Mouse (Mus musculus): ENCODE measurements around the gene Sept1. TPM values are rescaled to one million over a fixed set of nuclear protein-coding genes. Genes with fewer than 3 reads are reported as not detected.
"Not testable (repeated sequence)": the region's sequence is repeated elsewhere in the genome, so short reads cannot be mapped to it uniquely, and the experiment has no call there.

The Sept1 gene
- polyA plus RNA-seq, 1 experiment from 2014 or later = 39.7 TPM

GRCm38 (mm10) chr7:127185601-127186000, 47.3 kb downstream of the Sept1 start:
- no peak for ATAC-seq (ENCODE audit: insufficient number of reproducible peaks, insufficient read depth, low FRiP score, low TSS enrichment)
- WGBS = 63% methylated on average over 3 of the region's 3 CpGs
- Histone ChIP-seq H3K27me3 (no peaks in the 10 kb centered on the region), H3K27ac (no peak overlapping the region), H3K4me3 (no peak overlapping the region), H3K9me3 (no peaks in the 10 kb centered on the region), H3K4me2 (replicated peaks) (no peak overlapping the region), H3K9ac (no peak overlapping the region), H3K36me3 (no peaks in the 10 kb centered on the region), H3K4me1 (no peaks in the 10 kb centered on the region)

GRCm38 (mm10) chr7:127184720-127185119, 48.2 kb downstream of the Sept1 start:
- H3K4me2 ChIP-seq (replicated peaks) = no peak overlapping the region
- no peak overlapping the region for H3K4me3 ChIP-seq
- no peaks in the 10 kb centered on the region for H3K9me3 ChIP-seq
- H3K9ac ChIP-seq = no peak overlapping the region
- no peak overlapping the region for H3K27ac ChIP-seq
- no peaks in the 10 kb centered on the region for H3K4me1 ChIP-seq
- WGBS = 17% methylated on average over 1 of the region's 1 CpGs
- H3K27me3 ChIP-seq = no peaks in the 10 kb centered on the region
- ATAC-seq (ENCODE audit: insufficient number of reproducible peaks, insufficient read depth, low FRiP score, low TSS enrichment) = no peak
- no peaks in the 10 kb centered on the region for H3K36me3 ChIP-seq

- Histone ChIP-seq H3K27me3 (no peaks in the 10 kb centered on the region), H3K4me2 (replicated peaks) (no peak overlapping the region), H3K9ac (no peak overlapping the region), H3K9me3 (no peaks in the 10 kb centered on the region), H3K27ac (no peak overlapping the region), H3K36me3 (no peaks in the 10 kb centered on the region), H3K4me3 (no peak overlapping the region), H3K4me1 (no peaks in the 10 kb centered on the region)
- no peak for ATAC-seq (ENCODE audit: insufficient number of reproducible peaks, insufficient read depth, low FRiP score, low TSS enrichment)
- WGBS = 76% methylated on average over 6 of the region's 6 CpGs
Observed at GRCm38 (mm10) chr7:127183828-127184227, 49.1 kb downstream of the Sept1 start.

- H3K9me3 ChIP-seq = no peaks in the 10 kb centered on the region
- H3K27ac ChIP-seq = no peak overlapping the region
- no peak overlapping the region for H3K9ac ChIP-seq
- no peaks in the 10 kb centered on the region for H3K27me3 ChIP-seq
- no peak overlapping the region for H3K4me3 ChIP-seq
- 82% methylated on average over 8 of the region's 8 CpGs for WGBS
- no peaks in the 10 kb centered on the region for H3K36me3 ChIP-seq
- no peak for ATAC-seq (ENCODE audit: insufficient number of reproducible peaks, insufficient read depth, low FRiP score, low TSS enrichment)
- H3K4me1 ChIP-seq = no peaks in the 10 kb centered on the region
- H3K4me2 ChIP-seq (replicated peaks) = no peak overlapping the region
Observed at GRCm38 (mm10) chr7:127183345-127183744, 49.6 kb downstream of the Sept1 start.

GRCm38 (mm10) chr7:127181724-127182123, 51.2 kb downstream of the Sept1 start:
- not testable (repeated sequence) for H3K27ac ChIP-seq; H3K4me1 ChIP-seq; H3K9ac ChIP-seq; H3K4me3 ChIP-seq; ATAC-seq (ENCODE audit: insufficient number of reproducible peaks, insufficient read depth, low FRiP score, low TSS enrichment); H3K27me3 ChIP-seq; H3K36me3 ChIP-seq; H3K4me2 ChIP-seq (replicated peaks); H3K9me3 ChIP-seq
- 36% methylated on average over 3 of the region's 3 CpGs for WGBS

GRCm38 (mm10) chr7:127180783-127181182, 52.1 kb downstream of the Sept1 start:
- Histone ChIP-seq H3K27ac (no peak overlapping the region), H3K4me3 (no peak overlapping the region), H3K9me3 (no peaks in the 10 kb centered on the region), H3K36me3 (no peaks in the 10 kb centered on the region), H3K4me2 (replicated peaks) (no peak overlapping the region), H3K27me3 (no peaks in the 10 kb centered on the region), H3K4me1 (no peaks in the 10 kb centered on the region), H3K9ac (no peak overlapping the region)
- WGBS = 70% methylated on average over 2 of the region's 2 CpGs
- no peak for ATAC-seq (ENCODE audit: insufficient number of reproducible peaks, insufficient read depth, low FRiP score, low TSS enrichment)

GRCm38 (mm10) chr7:127176937-127177336, 56.0 kb downstream of the Sept1 start:
- H3K9ac ChIP-seq = no peak overlapping the region
- no peak for ATAC-seq (ENCODE audit: insufficient number of reproducible peaks, insufficient read depth, low FRiP score, low TSS enrichment)
- no peaks in the 10 kb centered on the region for H3K36me3 ChIP-seq
- H3K9me3 ChIP-seq = no peaks in the 10 kb centered on the region
- H3K4me3 ChIP-seq = no peak overlapping the region
- no peaks in the 10 kb centered on the region for H3K4me1 ChIP-seq
- H3K27ac ChIP-seq = no peak overlapping the region
- no peak overlapping the region for H3K4me2 ChIP-seq (replicated peaks)
- WGBS = 72% methylated on average over 4 of the region's 4 CpGs
- H3K27me3 ChIP-seq = no peaks in the 10 kb centered on the region

GRCm38 (mm10) chr7:127166501-127166900, 66.4 kb downstream of the Sept1 start:
- Histone ChIP-seq H3K4me3 (no peak overlapping the region), H3K27me3 (no peaks in the 10 kb centered on the region), H3K4me1 (no peaks in the 10 kb centered on the region), H3K9me3 (no peaks in the 10 kb centered on the region), H3K9ac (no peak overlapping the region), H3K27ac (no peak overlapping the region), H3K36me3 (no peaks in the 10 kb centered on the region), H3K4me2 (replicated peaks) (no peak overlapping the region)
- no peak for ATAC-seq (ENCODE audit: insufficient number of reproducible peaks, insufficient read depth, low FRiP score, low TSS enrichment)
- WGBS = 89% methylated on average over 5 of the region's 5 CpGs

GRCm38 (mm10) chr7:127165607-127166493, 67.1 kb downstream of the Sept1 start:
- H3K27me3 ChIP-seq = no peaks in the 10 kb centered on the region
- no peak overlapping the region for H3K4me3 ChIP-seq
- H3K4me1 ChIP-seq = no peaks in the 10 kb centered on the region
- H3K36me3 ChIP-seq = no peaks in the 10 kb centered on the region
- ATAC-seq (ENCODE audit: insufficient number of reproducible peaks, insufficient read depth, low FRiP score, low TSS enrichment) = no peak
- H3K9me3 ChIP-seq = no peaks in the 10 kb centered on the region
- no peak overlapping the region for H3K4me2 ChIP-seq (replicated peaks)
- WGBS = 89% methylated on average over 12 of the region's 12 CpGs
- no peak overlapping the region for H3K9ac ChIP-seq
- no peak overlapping the region for H3K27ac ChIP-seq

Other genes starting within 250 kb of the Sept1 start
- 5.6 and 7.1 TPM in 2 replicates for gene Mvp, start 218.5 kb downstream of the Sept1 start, polyA plus RNA-seq (2016; fragmentation: Nextera tagmentation; extraction: Ambion mirVana)
- 0.37 TPM in 1 of 2 replicates, not detected in the other for gene Pagr1b, start 216.6 kb downstream of the Sept1 start, polyA plus RNA-seq (2016; fragmentation: Nextera tagmentation; extraction: Ambion mirVana)
- gene Pagr1a, start 215.8 kb downstream of the Sept1 start, polyA plus RNA-seq (2016; fragmentation: Nextera tagmentation; extraction: Ambion mirVana) = 51.4 and 76.7 TPM in 2 replicates
- 59.3 and 77.8 TPM in 2 replicates for gene Gm42742, start 212.0 kb downstream of the Sept1 start, polyA plus RNA-seq (2016; fragmentation: Nextera tagmentation; extraction: Ambion mirVana)
- gene Prrt2, start 211.9 kb downstream of the Sept1 start, polyA plus RNA-seq (2016; fragmentation: Nextera tagmentation; extraction: Ambion mirVana) = 8.9 and 9.6 TPM in 2 replicates
- 118 and 122 TPM in 2 replicates for gene Maz, start 206.1 kb downstream of the Sept1 start, polyA plus RNA-seq (2016; fragmentation: Nextera tagmentation; extraction: Ambion mirVana)
- 136 and 141 TPM in 2 replicates for gene Kif22, start 190.7 kb downstream of the Sept1 start, polyA plus RNA-seq (2016; fragmentation: Nextera tagmentation; extraction: Ambion mirVana)
- gene Zg16, start 145.8 kb downstream of the Sept1 start, polyA plus RNA-seq (2016; fragmentation: Nextera tagmentation; extraction: Ambion mirVana) = not detected in 2 replicates
- 1.3 and 1.5 TPM in 2 replicates for gene AI467606, start 141.8 kb downstream of the Sept1 start, polyA plus RNA-seq (2016; fragmentation: Nextera tagmentation; extraction: Ambion mirVana)
- gene Qprt, start 110.9 kb downstream of the Sept1 start, polyA plus RNA-seq (2016; fragmentation: Nextera tagmentation; extraction: Ambion mirVana) = 2.1 and 2.4 TPM in 2 replicates
- gene Spn, start 95.3 kb downstream of the Sept1 start, polyA plus RNA-seq (2016; fragmentation: Nextera tagmentation; extraction: Ambion mirVana) = 0.13 TPM in 1 of 2 replicates, not detected in the other
- 73.7 and 82.5 TPM in 2 replicates for gene Cd2bp2, start 37.1 kb downstream of the Sept1 start, polyA plus RNA-seq (2016; fragmentation: Nextera tagmentation; extraction: Ambion mirVana)
- 41.1 and 43.4 TPM in 2 replicates for gene Tbc1d10b, start 24.7 kb downstream of the Sept1 start, polyA plus RNA-seq (2016; fragmentation: Nextera tagmentation; extraction: Ambion mirVana)
- gene Mylpf, start 24.2 kb downstream of the Sept1 start, polyA plus RNA-seq (2016; fragmentation: Nextera tagmentation; extraction: Ambion mirVana) = 65.2 and 79.2 TPM in 2 replicates
- gene Zfp553, start 69 bp downstream of the Sept1 start, polyA plus RNA-seq (2016; fragmentation: Nextera tagmentation; extraction: Ambion mirVana) = 63.2 and 63.3 TPM in 2 replicates
- 82.9 and 89.3 TPM in 2 replicates for gene Zfp771, start 11.1 kb upstream of the Sept1 start, polyA plus RNA-seq (2016; fragmentation: Nextera tagmentation; extraction: Ambion mirVana)
- 196 and 203 TPM in 2 replicates for gene Dctpp1, start 27.6 kb upstream of the Sept1 start, polyA plus RNA-seq (2016; fragmentation: Nextera tagmentation; extraction: Ambion mirVana)
- gene Sephs2, start 40.9 kb upstream of the Sept1 start, polyA plus RNA-seq (2016; fragmentation: Nextera tagmentation; extraction: Ambion mirVana) = 80.1 and 80.4 TPM in 2 replicates
- 0.88 and 0.91 TPM in 2 replicates for gene Itgal, start 63.1 kb upstream of the Sept1 start, polyA plus RNA-seq (2016; fragmentation: Nextera tagmentation; extraction: Ambion mirVana)
- gene Zfp768, start 112.5 kb upstream of the Sept1 start, polyA plus RNA-seq (2016; fragmentation: Nextera tagmentation; extraction: Ambion mirVana) = 22.3 and 22.5 TPM in 2 replicates
- gene Zfp747, start 142.9 kb upstream of the Sept1 start, polyA plus RNA-seq (2016; fragmentation: Nextera tagmentation; extraction: Ambion mirVana) = 9.3 and 10.5 TPM in 2 replicates
- 6.0 and 6.9 TPM in 2 replicates for gene 9130019O22Rik, start 154.0 kb upstream of the Sept1 start, polyA plus RNA-seq (2016; fragmentation: Nextera tagmentation; extraction: Ambion mirVana)
- 6.9 and 7.8 TPM in 2 replicates for gene E430018J23Rik, start 160.5 kb upstream of the Sept1 start, polyA plus RNA-seq (2016; fragmentation: Nextera tagmentation; extraction: Ambion mirVana)
- 7.9 and 8.5 TPM in 2 replicates for gene Zfp764, start 173.7 kb upstream of the Sept1 start, polyA plus RNA-seq (2016; fragmentation: Nextera tagmentation; extraction: Ambion mirVana)
- gene Zfp688, start 188.9 kb upstream of the Sept1 start, polyA plus RNA-seq (2016; fragmentation: Nextera tagmentation; extraction: Ambion mirVana) = 25.0 and 28.4 TPM in 2 replicates
- gene Zfp689, start 216.0 kb upstream of the Sept1 start, polyA plus RNA-seq (2016; fragmentation: Nextera tagmentation; extraction: Ambion mirVana) = 16.5 and 16.7 TPM in 2 replicates
- 47.5 and 48.7 TPM in 2 replicates for gene Prr14, start 226.5 kb upstream of the Sept1 start, polyA plus RNA-seq (2016; fragmentation: Nextera tagmentation; extraction: Ambion mirVana)
- 14.6 and 14.8 TPM in 2 replicates for gene Fbrs, start 246.1 kb upstream of the Sept1 start, polyA plus RNA-seq (2016; fragmentation: Nextera tagmentation; extraction: Ambion mirVana)